Mouse (Mus musculus) embryonic facial prominence, embryonic 13.5 days (tissue): ENCODE measurements around the gene Zkscan7. TPM values are rescaled to one million over a fixed set of nuclear protein-coding genes. Genes with fewer than 3 reads are reported as not detected.
"Not testable (repeated sequence)": the region's sequence is repeated elsewhere in the genome, so short reads cannot be mapped to it uniquely, and the experiment has no call there.

ENCODE experiments used
- ATAC-seq: fragments of 200-750 bp; cut with Nextera tagmentation; 2 replicates; pipeline ENCODE4 v1.8.0; 2017; ENCODE audit warnings: low read depth; ENCODE audit not compliant: insufficient number of reproducible peaks, insufficient read depth, low FRiP score, low TSS enrichment
- H3K27ac ChIP-seq: fragments of 300-500 bp; sonication (generic); 2 replicates; pipeline ENCODE4 v1.5.1; 2015; ENCODE audit warnings: moderate library complexity, mild to moderate bottlenecking, inconsistent platforms
- H3K27me3 ChIP-seq: fragments of 300-500 bp; sonication (generic); 2 replicates; pipeline ENCODE4 v1.6.1; 2015; ENCODE audit warnings: mild to moderate bottlenecking, inconsistent platforms
- H3K36me3 ChIP-seq: fragments of 300-500 bp; sonication (generic); 2 replicates; pipeline ENCODE4 v1.6.1; 2015; ENCODE audit warnings: mild to moderate bottlenecking, inconsistent platforms
- H3K4me1 ChIP-seq: fragments of 300-500 bp; sonication (generic); 2 replicates; pipeline ENCODE4 v1.6.1; 2015; ENCODE audit warnings: inconsistent platforms
- H3K4me2 ChIP-seq: fragments of 300-500 bp; sonication (generic); 2 replicates; pipeline ENCODE4 v1.6.1; 2015; ENCODE audit warnings: moderate library complexity, mild to moderate bottlenecking, inconsistent platforms
- H3K4me3 ChIP-seq: fragments of 300-500 bp; sonication (generic); 2 replicates; pipeline ENCODE4 v1.5.1; 2015; ENCODE audit warnings: mild to moderate bottlenecking, inconsistent platforms
- H3K9ac ChIP-seq: fragments of 300-500 bp; sonication (generic); 2 replicates; pipeline ENCODE4 v1.6.1; 2015; ENCODE audit warnings: mild to moderate bottlenecking, inconsistent platforms
- H3K9me3 ChIP-seq: fragments of 300-500 bp; sonication (generic); 2 replicates; pipeline ENCODE4 v1.6.1; 2016; ENCODE audit warnings: inconsistent platforms
- WGBS: fragments of 180-500 bp; shearing (Covaris S2); methylation state at CpG from one replicate; pipeline ENCODE4 v1.1.7; 2015; ENCODE audit warnings: mixed read lengths; 5-methylcytosine and 5-hydroxymethylcytosine counted together
- polyA plus RNA-seq: library from polyadenylated mRNA; unstranded; fragments of >200 nt; fragmentation: Nextera tagmentation; extraction: Ambion mirVana; gene quantifications from 2 replicates; pipeline ENCODE4 v1.2.1, GENCODE M21; 2015

Zkscan7 gene
- polyA plus RNA-seq: 5.6 and 5.9 TPM in 2 replicates

- peaks cover 5% of the 10 kb centered on the region for H3K4me1 ChIP-seq
- no peak within 1 kb of the TSS for H3K27ac ChIP-seq
- no peaks in the 10 kb centered on the region for H3K9me3 ChIP-seq
- H3K9ac ChIP-seq: no peak within 1 kb of the TSS; the same call in 1 of the 2 replicates
- H3K4me2 ChIP-seq: peak within 1 kb of the TSS; percentile 81
- no peak for ATAC-seq
- no peaks in the 10 kb centered on the region for H3K27me3 ChIP-seq
- 81% methylated on average over 3 of the region's 3 CpGs for WGBS
- peak within 1 kb of the TSS; percentile 80 for H3K4me3 ChIP-seq
- peaks cover 6% of the 10 kb centered on the region; the same call in 1 of the 2 replicates for H3K36me3 ChIP-seq
Measured at GRCm38 (mm10) chr9:122885385-122885784, at the start of gene Zkscan7. TSS of gene Zkscan7 (plus strand) at chr9:122885685.

GRCm38 (mm10) chr9:122836126-122836525 lies 49.4 kb upstream of the Zkscan7 start:
- no peaks in the 10 kb centered on the region for H3K9me3 ChIP-seq
- WGBS: 46% methylated on average over 9 of the region's 9 CpGs
- peak overlapping the region; percentile 75 for H3K27ac ChIP-seq
- peaks cover 17% of the 10 kb centered on the region for H3K36me3 ChIP-seq
- no peaks in the 10 kb centered on the region for H3K27me3 ChIP-seq
- peaks cover 21% of the 10 kb centered on the region for H3K4me1 ChIP-seq
- H3K4me3 ChIP-seq: no peak overlapping the region
- H3K4me2 ChIP-seq: 0 out of 2 replicates have a peak overlapping the region, but pooled peaks have one; percentile 10
- no peak for ATAC-seq
- no peak overlapping the region for H3K9ac ChIP-seq

DNA sequence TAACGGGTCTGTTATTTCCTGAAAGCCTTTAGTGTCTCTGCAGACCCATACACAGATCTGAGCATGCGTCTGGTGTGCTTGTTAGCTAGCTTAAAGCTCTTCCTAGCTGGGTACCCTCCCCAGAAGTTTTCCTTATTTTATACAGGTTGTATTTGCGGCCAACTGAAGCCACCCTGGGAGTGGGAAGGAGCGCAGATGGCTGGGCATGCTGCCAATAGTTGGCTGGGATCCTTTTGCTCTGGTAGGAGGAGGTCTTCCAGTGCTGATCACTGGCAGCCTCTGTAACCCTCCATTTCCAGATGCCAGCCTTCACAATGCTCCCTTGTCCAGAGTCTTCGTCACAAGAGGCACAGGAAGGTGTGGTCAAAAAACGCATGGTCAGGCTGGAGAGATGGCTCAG lies 48.7 kb upstream of the Zkscan7 start:
- H3K4me1 ChIP-seq: peaks cover 21% of the 10 kb centered on the region
- peak; percentile 81; the same call in 1 of the 2 replicates for ATAC-seq
- peak overlapping the region; percentile 10; the same call in 1 of the 2 replicates for H3K4me2 ChIP-seq
- H3K9me3 ChIP-seq: no peaks in the 10 kb centered on the region
- H3K36me3 ChIP-seq: peaks cover 14% of the 10 kb centered on the region
- H3K4me3 ChIP-seq: no peak overlapping the region
- H3K27ac ChIP-seq: peak overlapping the region; percentile 75
- 22% methylated on average over 6 of the region's 6 CpGs for WGBS
- no peak overlapping the region for H3K9ac ChIP-seq
- H3K27me3 ChIP-seq: no peaks in the 10 kb centered on the region

GRCm38 (mm10) chr9:122837216-122837615 lies 48.3 kb upstream of the Zkscan7 start:
- no peak; the same call in 1 of the 2 replicates for ATAC-seq
- peak overlapping the region; percentile 10; the same call in 1 of the 2 replicates for H3K4me2 ChIP-seq
- H3K9me3 ChIP-seq: 0 out of 2 replicates have a peak, but pooled peaks cover 3% of the 10 kb centered on the region

GRCm38 (mm10) chr9:122837680-122838079 lies 47.8 kb upstream of the Zkscan7 start:
- Histone ChIP-seq H3K27me3 (no peaks in the 10 kb centered on the region), H3K9ac (0 out of 2 replicates have a peak overlapping the region, but pooled peaks have one; percentile 40), H3K4me1 (peaks cover 21% of the 10 kb centered on the region), H3K27ac (0 out of 2 replicates have a peak overlapping the region, but pooled peaks have one; percentile 75), H3K4me2 (peak overlapping the region; percentile 34), H3K4me3 (no peak overlapping the region), H3K36me3 (peaks cover 14% of the 10 kb centered on the region), H3K9me3 (0 out of 2 replicates have a peak, but pooled peaks cover 3% of the 10 kb centered on the region)
- peak; percentile 69; the same call in 1 of the 2 replicates for ATAC-seq
- 21% methylated on average over 16 of the region's 16 CpGs for WGBS

More at GRCm38 (mm10) chr9:122837216-122837615, 48.3 kb upstream of the Zkscan7 start:
- Histone ChIP-seq H3K4me1 (peaks cover 21% of the 10 kb centered on the region), H3K27me3 (no peaks in the 10 kb centered on the region), H3K4me3 (no peak overlapping the region), H3K27ac (peak overlapping the region; percentile 75; the same call in 1 of the 2 replicates), H3K36me3 (peaks cover 14% of the 10 kb centered on the region), H3K9ac (no peak overlapping the region)
- 74% methylated on average over 4 of the region's 4 CpGs for WGBS

- Histone ChIP-seq H3K27me3 (no peaks in the 10 kb centered on the region), H3K4me3 (no peak within 1 kb of the TSS), H3K36me3 (peaks cover 5% of the 10 kb centered on the region), H3K4me2 (no peak within 1 kb of the TSS), H3K27ac (no peak within 1 kb of the TSS), H3K9me3 (peaks cover 7% of the 10 kb centered on the region; the same call in 1 of the 2 replicates), H3K9ac (no peak within 1 kb of the TSS), H3K4me1 (0 out of 2 replicates have a peak, but pooled peaks cover 3% of the 10 kb centered on the region)
- ATAC-seq: no peak
- 82% methylated on average over 3 of the region's 3 CpGs for WGBS
Measured at GRCm38 (mm10) chr9:122843760-122844159, 41.7 kb upstream of the Zkscan7 start, which contains the start of gene Gm35549. TSS of gene Gm35549 (minus strand) at chr9:122844035.

GRCm38 (mm10) chr9:122845621-122846020 lies 39.9 kb upstream of the Zkscan7 start:
- H3K4me2 ChIP-seq: no peak overlapping the region
- H3K27ac ChIP-seq: no peak overlapping the region
- H3K9me3 ChIP-seq: peaks cover 10% of the 10 kb centered on the region; the same call in 1 of the 2 replicates
- no peak overlapping the region for H3K9ac ChIP-seq
- 88% methylated on average over 3 of the region's 3 CpGs for WGBS
- H3K27me3 ChIP-seq: no peaks in the 10 kb centered on the region
- no peak overlapping the region for H3K4me3 ChIP-seq
- peaks cover 23% of the 10 kb centered on the region for H3K36me3 ChIP-seq
- 0 out of 2 replicates have a peak, but pooled peaks cover 3% of the 10 kb centered on the region for H3K4me1 ChIP-seq
- no peak for ATAC-seq

DNA sequence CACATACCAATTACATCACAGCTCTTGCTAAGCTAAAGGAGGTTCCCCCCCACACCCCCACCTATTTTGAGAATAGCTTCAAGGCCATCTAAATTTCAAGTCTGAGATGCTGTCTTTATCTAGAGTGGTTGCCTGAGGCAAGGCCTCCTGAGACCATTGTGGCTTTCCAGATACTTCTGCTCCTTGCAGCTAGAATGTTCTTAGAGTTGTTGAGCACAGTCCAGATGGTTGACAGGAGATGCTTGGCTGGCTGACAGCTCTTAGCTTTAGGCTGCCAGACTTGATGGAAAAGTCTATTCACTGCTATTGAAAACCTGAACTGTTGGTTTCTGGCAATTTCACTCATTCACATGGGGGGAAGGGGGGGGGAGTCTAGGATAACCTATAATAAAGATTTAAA lies 39.3 kb upstream of the Zkscan7 start:
- no peak overlapping the region for H3K4me2 ChIP-seq
- H3K4me3 ChIP-seq: no peak overlapping the region
- no peak overlapping the region for H3K9ac ChIP-seq
- peaks cover 28% of the 10 kb centered on the region for H3K36me3 ChIP-seq
- H3K27ac ChIP-seq: no peak overlapping the region
- H3K4me1 ChIP-seq: 0 out of 2 replicates have a peak, but pooled peaks cover 3% of the 10 kb centered on the region
- peaks cover 10% of the 10 kb centered on the region; the same call in 1 of the 2 replicates for H3K9me3 ChIP-seq
- no peak for ATAC-seq
- H3K27me3 ChIP-seq: no peaks in the 10 kb centered on the region

DNA sequence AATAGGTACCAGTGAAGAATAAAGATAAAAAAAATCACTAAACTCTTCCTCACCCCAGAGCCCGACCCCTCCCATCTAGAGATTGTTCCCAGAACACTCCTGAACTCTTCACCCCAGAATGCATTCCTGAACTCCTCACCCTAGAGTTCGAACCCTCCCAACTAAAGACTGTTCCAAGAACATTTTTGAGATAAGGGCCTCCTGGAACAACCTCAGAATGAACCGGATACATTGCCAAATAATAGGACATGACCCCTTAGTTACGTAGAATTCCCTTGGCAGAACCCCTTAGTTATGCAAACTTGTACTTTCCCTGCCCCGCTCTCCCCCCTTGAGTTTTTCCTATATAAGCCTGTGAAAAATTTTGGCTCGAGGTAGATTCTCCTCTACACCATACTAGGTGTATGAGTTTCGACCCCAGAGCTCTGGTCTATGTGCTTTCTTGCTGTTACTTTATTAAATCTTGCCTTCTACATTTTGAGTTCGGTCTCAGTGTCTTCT lies 37.6 kb upstream of the Zkscan7 start:
- H3K36me3 ChIP-seq: peaks cover 46% of the 10 kb centered on the region
- H3K27me3 ChIP-seq, ATAC-seq, H3K4me1 ChIP-seq, H3K27ac ChIP-seq, H3K9me3 ChIP-seq, H3K9ac ChIP-seq, H3K4me2 ChIP-seq, H3K4me3 ChIP-seq: not testable (repeated sequence)
- WGBS: 92% methylated on average over 7 of the region's 8 CpGs

DNA sequence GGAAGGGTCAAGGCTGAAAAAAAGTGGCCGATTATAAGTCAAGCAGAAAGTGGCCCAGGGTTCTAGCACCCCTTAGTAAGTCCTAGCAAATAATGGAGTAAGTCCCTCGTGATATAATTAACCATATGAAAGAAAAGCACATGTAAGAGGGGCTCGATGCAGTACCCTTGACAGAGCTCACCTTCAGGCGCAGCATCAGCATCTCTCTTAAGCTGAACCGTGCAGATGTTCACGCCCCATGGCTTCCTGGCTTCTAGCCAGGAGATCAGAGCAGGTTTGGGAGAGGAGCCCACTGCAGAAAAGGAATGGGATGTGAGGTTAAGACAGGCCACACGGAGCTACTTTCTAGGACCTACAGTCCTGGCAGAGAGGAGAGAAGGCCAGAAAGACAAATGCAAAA lies 31.0 kb upstream of the Zkscan7 start:
- Histone ChIP-seq H3K4me2 (no peak overlapping the region), H3K4me1 (no peaks in the 10 kb centered on the region), H3K9me3 (0 out of 2 replicates have a peak, but pooled peaks cover 8% of the 10 kb centered on the region), H3K36me3 (peaks cover 93% of the 10 kb centered on the region), H3K27me3 (no peaks in the 10 kb centered on the region), H3K27ac (no peak overlapping the region), H3K4me3 (no peak overlapping the region), H3K9ac (no peak overlapping the region)
- 94% methylated on average over 7 of the region's 7 CpGs for WGBS
- ATAC-seq: no peak

- not testable (repeated sequence) for H3K27me3 ChIP-seq, H3K4me1 ChIP-seq, ATAC-seq, H3K9me3 ChIP-seq, H3K4me3 ChIP-seq, H3K27ac ChIP-seq, H3K9ac ChIP-seq, H3K4me2 ChIP-seq
- WGBS: 90% methylated on average over 2 of the region's 7 CpGs
- H3K36me3 ChIP-seq: peaks cover 93% of the 10 kb centered on the region
Measured at GRCm38 (mm10) chr9:122855141-122855540, 30.3 kb upstream of the Zkscan7 start.

DNA sequence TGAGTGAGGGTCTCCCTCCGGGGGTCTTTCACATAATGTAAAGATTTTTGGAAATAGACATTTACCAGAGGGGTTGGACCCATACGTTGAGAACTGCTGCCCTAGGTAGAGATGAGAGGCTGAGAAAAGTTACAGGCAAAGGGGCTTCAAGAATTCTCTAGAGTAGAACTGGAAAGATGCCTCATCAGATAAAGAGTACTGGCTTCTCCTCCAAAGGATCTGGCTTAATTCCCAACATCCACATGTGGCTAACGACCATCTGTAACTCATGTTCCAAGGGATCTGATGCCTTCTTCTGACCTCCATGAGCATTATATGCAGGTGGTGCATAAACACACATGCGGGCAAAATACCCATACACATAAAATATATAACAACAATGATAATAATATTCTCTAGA lies 29.9 kb upstream of the Zkscan7 start:
- Histone ChIP-seq H3K36me3 (peaks cover 93% of the 10 kb centered on the region), H3K9ac (no peak overlapping the region), H3K27me3 (no peaks in the 10 kb centered on the region), H3K4me2 (no peak overlapping the region), H3K4me3 (no peak overlapping the region), H3K27ac (no peak overlapping the region), H3K9me3 (0 out of 2 replicates have a peak, but pooled peaks cover 11% of the 10 kb centered on the region), H3K4me1 (no peaks in the 10 kb centered on the region)
- ATAC-seq: no peak
- 90% methylated on average over 4 of the region's 4 CpGs for WGBS
